Mouse (Mus musculus) limb, embryonic 10.5 days (tissue): ENCODE data around the gene Stat5a. TPM values are rescaled to one million over a fixed set of nuclear protein-coding genes. Genes with fewer than 3 reads are reported as not detected.

Experiments
- DNase-seq: peaks from one replicate; pipeline ENCODE4 v3.0.0-alpha.2; 2017; ENCODE audit warnings: low spot score
- H3K27ac ChIP-seq: fragments of 300-500 bp; sonication (generic); 2 replicates; pipeline ENCODE4 v1.5.1; 2016; ENCODE audit warnings: mild to moderate bottlenecking
- H3K27me3 ChIP-seq: fragments of 300-500 bp; sonication (generic); 2 replicates; pipeline ENCODE4 v1.6.1; 2016; ENCODE audit warnings: low read depth, mild to moderate bottlenecking; ENCODE audit not compliant: poor library complexity, severe bottlenecking
- H3K36me3 ChIP-seq: fragments of 300-500 bp; sonication (generic); 2 replicates; pipeline ENCODE4 v1.6.1; 2016; ENCODE audit warnings: mild to moderate bottlenecking, moderate library complexity
- H3K4me1 ChIP-seq: fragments of 300-500 bp; sonication (generic); 2 replicates; pipeline ENCODE4 v1.6.1; 2016
- H3K4me3 ChIP-seq: fragments of 300-500 bp; sonication (generic); 2 replicates; pipeline ENCODE4 v1.5.1; 2016; ENCODE audit warnings: mild to moderate bottlenecking, moderate library complexity
- H3K9me3 ChIP-seq: fragments of 300-500 bp; sonication (generic); replicated peaks from 2 replicates; pipeline ENCODE4 v1.6.1; 2016; ENCODE audit warnings: mild to moderate bottlenecking
- WGBS: fragments of 180-500 bp; shearing (Covaris S2); methylation state at CpG from one replicate; pipeline ENCODE4 v1.1.7; 2016; 5-methylcytosine and 5-hydroxymethylcytosine counted together
- polyA plus RNA-seq: library from polyadenylated mRNA; unstranded; fragments of >200 nt; fragmentation: Nextera tagmentation; extraction: Ambion mirVana; gene quantifications from 2 replicates; pipeline ENCODE4 v1.2.1, GENCODE M21; 2016

Gene Stat5a
- polyA plus RNA-seq, 1 experiment from 2014 or later: 2.7 TPM

DNA sequence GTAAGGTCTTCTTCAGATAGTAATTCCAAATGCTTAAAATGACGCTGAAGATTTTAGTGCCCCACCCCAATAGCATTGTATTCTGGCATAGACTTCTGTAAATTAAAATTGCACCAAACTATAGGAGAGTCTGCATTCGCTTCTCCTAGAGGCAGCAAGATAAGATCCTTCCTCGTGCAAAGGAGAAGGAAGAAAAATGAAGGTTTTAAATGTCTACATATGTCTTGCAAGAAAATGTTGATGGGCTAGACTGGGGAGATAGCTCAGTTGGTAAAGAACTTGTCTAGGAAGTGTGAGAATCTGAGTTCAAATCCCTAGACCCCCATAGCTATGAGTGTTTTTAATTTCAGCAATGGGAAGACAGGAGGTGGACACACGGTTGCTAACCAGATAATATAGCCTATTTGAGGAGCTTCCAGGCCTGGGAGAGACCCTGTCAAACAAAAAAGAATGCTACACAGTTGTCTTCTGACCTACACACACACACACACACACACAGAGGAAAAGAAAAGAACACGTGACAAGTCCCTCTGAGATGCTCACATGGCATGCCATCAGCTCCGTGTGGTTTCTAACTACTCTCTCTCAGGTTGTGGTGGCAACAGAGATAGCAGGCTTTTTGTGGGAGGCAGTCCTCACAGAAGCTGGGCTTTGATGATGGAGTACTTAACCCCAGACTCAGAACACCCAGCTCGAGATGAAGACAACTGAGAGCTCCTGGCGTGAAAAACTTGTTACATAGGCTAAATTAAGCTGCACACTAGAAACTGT lies 35.4 kb upstream of the Stat5a start:
- Histone ChIP-seq H3K9me3 (no peaks in the 10 kb centered on the region), H3K4me1 (peaks cover 49% of the 10 kb centered on the region), H3K27ac (no peak overlapping the region), H3K4me3 (no peak overlapping the region), H3K36me3 (no peaks in the 10 kb centered on the region), H3K27me3 (no peaks in the 10 kb centered on the region)
- no peak for DNase-seq
- 76% methylated on average over 8 of the region's 8 CpGs for WGBS

DNA sequence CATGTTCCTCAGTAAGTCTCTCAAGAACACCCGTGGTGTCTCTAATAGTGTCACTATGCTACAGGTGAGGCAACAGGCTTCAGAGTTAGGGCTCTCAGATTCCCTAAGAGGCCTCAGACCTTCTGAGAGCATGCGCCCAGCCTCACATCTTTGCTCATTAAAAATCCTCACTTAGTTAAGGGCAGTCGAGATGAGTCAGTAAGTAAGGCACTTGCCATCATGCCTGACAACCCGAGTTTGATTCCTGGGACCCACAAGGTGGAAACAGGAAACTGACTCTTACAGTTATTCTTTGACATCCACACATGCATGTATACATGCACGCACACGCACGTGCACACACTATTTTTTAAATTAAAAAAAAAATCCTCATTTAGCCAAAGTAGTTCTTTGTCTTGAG lies 34.7 kb upstream of the Stat5a start:
- no peaks in the 10 kb centered on the region for H3K36me3 ChIP-seq
- H3K9me3 ChIP-seq: no peaks in the 10 kb centered on the region
- DNase-seq: no peak
- H3K27ac ChIP-seq: no peak overlapping the region
- H3K4me3 ChIP-seq: no peak overlapping the region
- H3K27me3 ChIP-seq: no peaks in the 10 kb centered on the region
- 86% methylated on average over 7 of the region's 7 CpGs for WGBS
- peaks cover 42% of the 10 kb centered on the region for H3K4me1 ChIP-seq

DNA sequence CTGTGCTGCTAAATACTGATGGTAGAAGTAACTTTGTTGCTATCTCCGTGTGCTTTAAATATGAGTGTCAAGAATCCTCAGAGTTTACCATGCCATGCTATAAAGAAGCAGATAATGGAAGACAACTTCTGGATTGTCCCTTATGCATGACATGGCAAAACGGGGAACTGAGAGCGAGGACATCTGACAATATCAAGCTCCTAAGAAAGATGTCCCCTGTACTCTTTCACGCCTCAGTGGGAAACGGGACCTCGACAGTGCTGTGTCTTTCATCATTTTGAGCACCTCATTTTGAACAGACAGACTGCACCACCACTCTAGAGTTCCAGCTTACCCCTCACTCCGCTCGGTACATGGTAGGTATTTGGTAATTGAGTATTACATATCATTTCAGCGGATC lies 33.7 kb upstream of the Stat5a start:
- WGBS: 85% methylated on average over 9 of the region's 9 CpGs
- no peak for DNase-seq
- no peak overlapping the region for H3K27ac ChIP-seq
- H3K27me3 ChIP-seq: no peaks in the 10 kb centered on the region
- peaks cover 33% of the 10 kb centered on the region for H3K4me1 ChIP-seq
- H3K36me3 ChIP-seq: no peaks in the 10 kb centered on the region
- no peaks in the 10 kb centered on the region for H3K9me3 ChIP-seq
- no peak overlapping the region for H3K4me3 ChIP-seq

DNA sequence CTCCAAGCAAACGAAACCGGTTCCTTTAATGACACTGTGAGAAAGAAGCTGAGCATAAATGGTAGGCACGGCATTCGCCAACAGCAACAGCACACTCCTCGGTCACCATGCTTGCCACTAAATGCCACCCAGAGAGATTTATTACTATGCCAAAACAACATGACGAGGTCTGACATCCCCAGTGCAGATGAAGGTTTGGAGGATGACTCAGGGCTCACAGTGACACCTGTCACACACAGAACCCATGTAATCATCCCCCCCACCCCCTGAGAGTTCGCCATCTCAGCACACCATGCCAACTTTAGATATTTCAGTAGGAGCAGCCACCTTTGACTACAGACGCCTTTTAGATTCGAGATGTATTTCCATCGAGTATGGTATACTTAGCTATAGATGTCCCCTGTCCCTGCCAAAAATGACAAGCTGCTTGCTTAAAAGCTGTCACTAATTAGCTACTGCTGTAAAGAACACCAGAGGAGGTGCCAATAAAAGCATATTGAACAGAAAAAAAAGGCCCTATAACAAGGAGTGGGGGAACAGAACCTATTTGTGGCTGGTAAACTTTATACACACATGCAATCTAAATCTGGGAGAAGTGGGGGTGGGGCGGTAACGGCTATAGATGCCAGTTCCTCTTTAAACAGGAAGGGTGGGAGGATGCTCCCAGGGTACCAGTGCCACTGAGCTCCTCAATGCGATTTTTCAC lies 32.8 kb upstream of the Stat5a start:
- no peak for DNase-seq
- H3K36me3 ChIP-seq: no peaks in the 10 kb centered on the region
- H3K9me3 ChIP-seq: no peaks in the 10 kb centered on the region
- no peak overlapping the region for H3K27ac ChIP-seq
- WGBS: 83% methylated on average over 13 of the region's 13 CpGs
- H3K4me1 ChIP-seq: peaks cover 26% of the 10 kb centered on the region
- no peaks in the 10 kb centered on the region for H3K27me3 ChIP-seq
- H3K4me3 ChIP-seq: no peak overlapping the region

DNA sequence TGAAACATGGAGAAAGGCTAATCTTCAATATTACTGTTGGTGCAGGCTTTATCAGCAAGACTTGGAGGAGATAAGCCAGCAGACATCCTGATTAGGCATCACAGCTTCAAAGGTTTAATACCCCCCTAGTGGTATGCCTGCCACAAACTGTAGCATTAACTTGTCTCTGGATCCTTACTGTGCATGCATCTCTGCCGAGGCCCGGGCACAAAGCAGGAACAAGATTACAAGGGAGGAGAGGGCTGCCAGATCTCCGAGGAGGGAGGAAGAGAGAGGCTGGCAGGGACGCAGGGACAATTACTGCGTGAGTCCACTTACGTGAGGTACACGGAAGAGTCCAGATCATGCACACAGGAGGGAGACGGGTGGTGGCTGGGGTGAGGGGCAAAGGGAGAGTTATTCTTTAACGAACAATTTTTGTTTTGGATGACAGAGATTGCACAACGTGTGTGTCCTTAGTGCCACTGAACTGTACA lies 30.4 kb upstream of the Stat5a start:
- WGBS: 72% methylated on average over 10 of the region's 10 CpGs
- peaks cover 32% of the 10 kb centered on the region for H3K4me1 ChIP-seq
- H3K27me3 ChIP-seq: no peaks in the 10 kb centered on the region
- no peak for DNase-seq
- no peaks in the 10 kb centered on the region for H3K36me3 ChIP-seq
- no peaks in the 10 kb centered on the region for H3K9me3 ChIP-seq
- no peak overlapping the region for H3K27ac ChIP-seq
- no peak overlapping the region for H3K4me3 ChIP-seq

DNA sequence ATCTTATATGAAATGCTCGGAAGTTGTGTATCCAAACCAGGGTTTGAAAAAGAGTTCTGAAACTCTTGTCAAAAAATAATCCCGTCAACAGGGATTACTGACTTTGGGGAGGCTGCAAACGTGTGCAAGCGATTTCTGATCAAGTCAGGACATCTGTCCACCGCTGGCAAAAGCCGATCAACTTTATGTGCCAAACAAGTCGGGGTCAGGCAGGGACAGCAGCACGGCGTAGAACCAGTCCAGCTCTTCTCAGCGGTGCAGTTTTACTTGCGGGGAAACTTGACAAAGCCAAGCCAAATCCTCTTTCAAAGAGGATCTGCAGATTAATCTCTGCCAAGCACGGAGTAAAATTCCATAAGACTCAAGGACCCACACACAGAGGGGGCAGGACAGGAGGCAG lies 29.5 kb upstream of the Stat5a start:
- DNase-seq: no peak
- Histone ChIP-seq H3K4me1 (peaks cover 32% of the 10 kb centered on the region), H3K9me3 (no peaks in the 10 kb centered on the region), H3K27ac (no peak overlapping the region), H3K4me3 (no peak overlapping the region), H3K27me3 (no peaks in the 10 kb centered on the region), H3K36me3 (no peaks in the 10 kb centered on the region)
- 83% methylated on average over 12 of the region's 12 CpGs for WGBS

DNA sequence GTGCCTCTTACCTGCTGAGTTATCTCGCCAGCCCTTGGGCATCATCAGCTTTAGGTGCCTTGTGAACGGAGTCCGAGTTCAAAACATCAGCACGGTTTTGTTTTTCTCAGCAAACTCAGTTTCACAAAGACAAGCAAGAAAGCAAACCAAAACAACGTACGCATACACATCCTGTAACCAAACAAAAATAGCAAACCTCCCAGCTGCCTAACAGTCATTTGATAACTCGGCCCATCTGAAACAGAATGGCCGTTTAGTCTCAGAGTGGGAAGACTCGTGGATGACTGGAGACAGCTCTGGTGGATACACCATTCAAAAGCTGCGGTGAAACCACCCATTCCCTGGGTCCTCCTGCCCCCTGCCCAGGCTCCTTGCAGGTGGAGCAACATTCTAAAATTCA lies 27.8 kb upstream of the Stat5a start:
- no peak for DNase-seq
- Histone ChIP-seq H3K36me3 (no peaks in the 10 kb centered on the region), H3K9me3 (no peaks in the 10 kb centered on the region), H3K4me1 (peaks cover 25% of the 10 kb centered on the region), H3K27ac (no peak overlapping the region), H3K4me3 (no peak overlapping the region), H3K27me3 (no peaks in the 10 kb centered on the region)
- 84% methylated on average over 10 of the region's 10 CpGs for WGBS

DNA sequence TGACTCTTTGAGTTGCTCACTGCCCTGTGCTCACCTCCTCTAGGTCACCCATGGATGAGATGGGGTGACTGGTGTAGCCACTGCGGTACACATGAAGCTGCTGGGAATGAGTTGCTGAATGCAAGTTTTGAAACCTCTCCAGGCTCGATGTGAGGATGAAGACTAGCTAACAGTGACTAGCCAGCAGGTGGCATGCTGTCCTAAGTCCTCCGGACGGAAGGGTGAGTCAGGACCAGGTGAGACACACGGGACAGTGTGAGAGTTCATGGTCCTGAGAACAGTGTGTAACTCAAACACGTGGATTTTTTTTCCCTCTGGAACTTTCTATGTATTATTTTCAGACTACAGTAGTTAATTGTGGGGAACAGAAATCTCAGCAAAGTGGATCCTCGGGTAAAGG lies 25.7 kb upstream of the Stat5a start:
- peaks cover 3% of the 10 kb centered on the region; the same call in 1 of the 2 replicates for H3K36me3 ChIP-seq
- no peaks in the 10 kb centered on the region for H3K9me3 ChIP-seq
- no peak overlapping the region for H3K4me3 ChIP-seq
- H3K4me1 ChIP-seq: peaks cover 16% of the 10 kb centered on the region; the same call in 1 of the 2 replicates
- DNase-seq: no peak
- no peak overlapping the region for H3K27ac ChIP-seq
- 72% methylated on average over 7 of the region's 7 CpGs for WGBS
- H3K27me3 ChIP-seq: no peaks in the 10 kb centered on the region

DNA sequence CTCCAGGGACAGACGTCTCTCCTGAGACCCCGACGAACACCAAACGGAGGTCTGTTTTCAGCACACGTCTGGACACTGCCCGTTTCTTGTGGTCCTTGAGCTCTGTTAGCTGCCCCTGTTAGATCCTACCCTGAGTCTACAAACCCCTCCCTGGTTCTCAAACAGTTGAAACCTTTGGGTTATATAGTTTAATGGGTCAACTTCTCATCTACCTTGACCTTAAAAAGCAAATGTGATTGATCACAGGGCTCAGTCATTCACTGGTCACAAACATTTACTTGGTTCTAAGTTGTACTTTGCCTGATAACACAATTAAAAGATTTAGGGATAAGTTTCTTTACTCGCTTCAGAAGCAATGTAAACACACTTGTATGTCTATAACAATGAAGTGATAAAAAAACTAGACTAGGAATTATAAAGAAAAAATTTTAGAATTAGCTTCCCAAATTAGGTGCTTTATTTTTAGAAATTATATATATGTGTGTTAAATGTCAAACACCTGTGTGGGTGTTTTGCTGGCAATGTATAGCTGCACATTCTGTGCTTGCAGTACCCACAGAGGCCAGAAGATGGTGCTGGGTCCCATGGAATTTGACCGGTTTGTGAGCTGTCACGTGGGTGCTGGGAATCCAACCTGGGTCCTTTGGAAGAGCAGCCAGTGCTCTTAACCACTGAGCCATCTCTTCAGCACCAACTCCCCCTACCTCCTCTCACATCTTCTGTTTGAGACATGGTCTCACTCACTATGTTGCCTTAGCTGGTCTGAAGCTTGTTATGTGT lies 22.0 kb upstream of the Stat5a start:
- H3K4me1 ChIP-seq: peaks cover 15% of the 10 kb centered on the region; the same call in 1 of the 2 replicates
- DNase-seq: no peak
- H3K4me3 ChIP-seq: no peak overlapping the region
- no peak overlapping the region for H3K27ac ChIP-seq
- H3K27me3 ChIP-seq: no peaks in the 10 kb centered on the region
- WGBS: 81% methylated on average over 9 of the region's 9 CpGs
- no peaks in the 10 kb centered on the region for H3K9me3 ChIP-seq
- H3K36me3 ChIP-seq: peaks cover 3% of the 10 kb centered on the region; the same call in 1 of the 2 replicates

DNA sequence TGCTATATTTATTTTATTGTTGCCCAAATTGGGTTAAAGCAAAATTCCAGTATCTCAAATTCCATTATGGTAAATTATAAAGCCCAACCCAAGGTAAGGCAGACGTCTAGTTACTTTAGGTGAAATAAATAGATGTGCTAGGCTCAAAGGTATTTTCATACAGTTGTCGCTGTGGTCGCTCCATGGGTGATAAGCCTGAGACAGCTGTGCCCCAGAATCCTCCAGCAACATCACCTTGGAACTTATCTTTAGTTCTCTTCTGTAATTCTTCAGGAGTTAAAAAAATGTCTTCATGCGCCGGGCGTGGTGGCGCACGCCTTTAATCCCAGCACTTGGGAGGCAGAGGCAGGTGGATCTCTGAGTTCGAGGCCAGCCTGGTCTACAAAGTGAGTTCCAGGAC lies 20.3 kb upstream of the Stat5a start:
- WGBS: 93% methylated on average over 9 of the region's 9 CpGs
- Histone ChIP-seq H3K27me3 (no peaks in the 10 kb centered on the region), H3K36me3 (peaks cover 3% of the 10 kb centered on the region), H3K4me3 (no peak overlapping the region), H3K4me1 (0 out of 2 replicates have a peak, but pooled peaks cover 3% of the 10 kb centered on the region), H3K27ac (no peak overlapping the region), H3K9me3 (no peaks in the 10 kb centered on the region)
- DNase-seq: no peak

DNA sequence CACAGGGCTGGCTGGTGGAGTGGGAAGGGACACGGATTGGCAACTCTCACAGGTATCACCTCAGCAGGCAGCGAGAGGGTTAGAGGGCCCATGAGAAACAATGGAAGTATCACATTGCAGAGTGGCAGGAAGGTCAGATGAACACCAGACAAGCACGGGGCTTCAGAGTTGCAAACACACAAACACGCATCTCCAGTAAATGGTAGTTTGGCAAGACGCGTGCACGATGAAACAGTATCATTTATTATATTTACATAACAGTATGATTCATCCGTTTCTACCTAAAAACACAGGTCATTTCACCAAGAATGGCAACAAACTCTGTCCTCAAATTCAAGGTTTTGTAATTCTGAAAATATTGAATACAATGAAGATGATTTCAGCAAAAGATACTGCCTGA lies 19.6 kb upstream of the Stat5a start:
- 78% methylated on average over 8 of the region's 8 CpGs for WGBS
- no peaks in the 10 kb centered on the region for H3K27me3 ChIP-seq
- no peak overlapping the region for H3K27ac ChIP-seq
- DNase-seq: no peak
- no peak overlapping the region for H3K4me3 ChIP-seq
- no peaks in the 10 kb centered on the region for H3K9me3 ChIP-seq
- peaks cover 3% of the 10 kb centered on the region for H3K36me3 ChIP-seq
- 0 out of 2 replicates have a peak, but pooled peaks cover 3% of the 10 kb centered on the region for H3K4me1 ChIP-seq

DNA sequence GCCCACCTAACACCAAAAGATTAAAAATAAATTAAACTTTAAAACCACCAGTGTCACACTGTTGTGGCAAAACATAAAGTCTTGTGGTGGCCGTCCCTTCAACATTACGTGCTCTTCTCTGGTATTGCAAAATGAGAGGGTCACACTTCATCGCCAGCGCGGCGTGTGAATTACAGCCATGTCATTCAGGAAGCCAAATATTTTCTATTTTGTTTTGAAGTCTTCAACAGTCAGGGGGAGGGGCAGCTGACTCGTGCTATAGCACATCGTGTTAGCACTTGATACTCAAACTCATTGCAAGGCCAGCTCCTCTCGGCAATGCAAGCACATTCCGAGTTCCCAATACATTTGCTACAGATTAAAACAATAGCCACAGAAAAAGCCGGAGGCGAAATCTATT lies 18.3 kb upstream of the Stat5a start:
- Histone ChIP-seq H3K9me3 (no peaks in the 10 kb centered on the region), H3K4me3 (no peak overlapping the region), H3K27me3 (no peaks in the 10 kb centered on the region), H3K27ac (no peak overlapping the region), H3K4me1 (0 out of 2 replicates have a peak, but pooled peaks cover 3% of the 10 kb centered on the region), H3K36me3 (peaks cover 3% of the 10 kb centered on the region)
- no peak for DNase-seq
- 82% methylated on average over 12 of the region's 12 CpGs for WGBS

DNA sequence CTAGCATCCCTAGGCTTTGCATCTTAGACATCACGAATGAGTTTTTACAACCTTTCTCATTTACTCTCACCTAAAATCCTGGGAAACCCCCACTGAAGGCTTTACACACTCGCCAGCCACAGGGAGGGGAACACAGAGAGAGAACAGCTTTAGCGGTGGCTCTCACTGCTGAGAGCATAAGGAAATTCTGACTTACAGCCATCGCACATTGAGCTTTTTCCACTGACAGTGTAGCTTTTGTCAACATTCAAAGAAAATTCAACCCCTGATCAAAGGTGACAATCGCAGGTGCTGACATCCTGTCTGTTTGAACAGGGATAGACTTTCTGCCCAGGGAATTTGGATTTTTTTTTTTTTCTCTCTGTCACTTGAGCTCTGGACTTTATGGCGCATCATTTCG lies 17.1 kb upstream of the Stat5a start:
- Histone ChIP-seq H3K4me3 (no peak overlapping the region), H3K9me3 (no peaks in the 10 kb centered on the region), H3K36me3 (peaks cover 3% of the 10 kb centered on the region), H3K4me1 (0 out of 2 replicates have a peak, but pooled peaks cover 3% of the 10 kb centered on the region), H3K27ac (no peak overlapping the region), H3K27me3 (no peaks in the 10 kb centered on the region)
- 87% methylated on average over 7 of the region's 7 CpGs for WGBS
- DNase-seq: no peak
